Mouse (Mus musculus) adrenal gland, postnatal 25 days (tissue): ENCODE measurements around the gene Tecpr1. TPM values are rescaled to one million over a fixed set of nuclear protein-coding genes. Genes with fewer than 3 reads are reported as not detected.

ENCODE experiments used
- DNase-seq: peaks from one replicate; pipeline ENCODE4 v3.0.0; 2021; ENCODE audit warnings: mixed read lengths
- long read RNA-seq: library from polyadenylated mRNA; stranded (forward); transcript quantifications from one replicate; pipeline ENCODE4 v2.0.0, GENCODE M21; 2021
- total RNA-seq: library from RNA; stranded (reverse); gene quantifications from 2 replicates; pipeline ENCODE4 v1.2.3, GENCODE M21; 2021

Tecpr1 gene
- total RNA-seq = 101 and 107 TPM in 2 replicates
- long read RNA-seq, full-length matches to known transcripts = 55 of 115 reads
- long read RNA-seq, partial matches to known transcripts = 38 of 115 reads
- long read RNA-seq, other reads (novel, unspliced or antisense) = 22 of 115 reads

DNA sequence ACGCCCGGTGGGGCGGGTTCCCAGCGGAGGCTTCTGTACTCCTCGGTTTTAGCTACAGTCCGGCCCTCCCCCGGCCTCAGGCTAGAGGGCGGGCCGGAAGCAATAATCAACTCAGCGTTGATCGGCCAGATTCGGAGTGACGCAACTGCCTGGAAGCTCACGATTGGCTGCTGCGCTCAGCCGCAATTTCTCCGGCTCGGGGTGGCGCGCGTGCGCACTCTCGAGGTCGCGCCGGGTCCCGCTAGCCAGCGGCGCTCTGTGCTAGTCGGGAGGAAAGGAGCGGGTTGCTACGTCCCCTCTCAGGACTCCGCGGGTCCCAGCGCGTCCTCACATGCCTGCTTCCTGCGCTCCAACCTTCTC lies at the start of gene Tecpr1:
Gene Tecpr1, minus strand, starts transcription at position 113 of the 360 bp plus-strand sequence.
- peak; percentile 96 for DNase-seq

DNA sequence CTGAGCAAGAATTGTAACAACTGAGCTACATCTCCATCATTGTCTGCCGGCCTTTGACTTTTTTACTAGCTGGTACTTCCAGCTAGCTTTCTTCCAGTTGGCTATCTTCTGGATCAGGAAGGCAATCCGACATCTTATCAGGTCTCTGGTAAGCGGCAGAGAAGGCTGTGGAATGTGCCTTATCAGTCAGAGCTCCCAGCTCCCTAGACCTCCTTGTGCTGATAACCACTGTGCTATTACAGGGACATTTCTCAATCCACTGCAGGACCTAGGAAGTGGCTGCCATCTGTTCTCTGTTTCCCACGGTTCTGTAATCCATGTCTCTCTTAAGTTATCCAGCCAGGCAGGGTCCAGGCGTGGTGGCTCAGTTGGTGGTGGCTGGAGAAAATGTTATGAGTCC lies 48.4 kb upstream of the Tecpr1 start:
- no peak for DNase-seq

GRCm38 (mm10) chr5:144271118-144271517 lies 47.7 kb upstream of the Tecpr1 start:
- no peak for DNase-seq

- no peak for DNase-seq
Measured at GRCm38 (mm10) chr5:144270420-144270819, 47.0 kb upstream of the Tecpr1 start.

DNA sequence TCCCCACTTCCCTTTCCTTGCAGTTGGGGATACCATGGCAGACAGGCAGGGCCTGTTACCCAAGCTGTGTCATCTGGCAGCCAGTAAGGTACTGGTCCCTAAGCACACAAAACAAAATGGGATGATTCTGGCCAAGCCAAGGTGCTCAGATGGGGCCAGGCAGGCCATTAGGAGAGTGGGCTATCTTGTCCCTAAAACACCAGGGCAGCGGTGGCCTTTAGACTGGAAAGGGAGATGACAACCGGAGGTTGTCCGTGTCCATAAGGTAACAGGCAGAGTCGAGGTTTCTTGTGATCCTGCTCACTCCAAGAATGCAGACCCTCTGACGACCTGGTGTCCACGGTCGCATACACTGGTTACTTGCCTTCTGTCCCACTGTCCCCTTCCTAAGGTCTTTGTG lies 46.5 kb upstream of the Tecpr1 start:
- no peak for DNase-seq

GRCm38 (mm10) chr5:144267535-144268241 lies 44.3 kb upstream of the Tecpr1 start:
- no peak for DNase-seq

DNA sequence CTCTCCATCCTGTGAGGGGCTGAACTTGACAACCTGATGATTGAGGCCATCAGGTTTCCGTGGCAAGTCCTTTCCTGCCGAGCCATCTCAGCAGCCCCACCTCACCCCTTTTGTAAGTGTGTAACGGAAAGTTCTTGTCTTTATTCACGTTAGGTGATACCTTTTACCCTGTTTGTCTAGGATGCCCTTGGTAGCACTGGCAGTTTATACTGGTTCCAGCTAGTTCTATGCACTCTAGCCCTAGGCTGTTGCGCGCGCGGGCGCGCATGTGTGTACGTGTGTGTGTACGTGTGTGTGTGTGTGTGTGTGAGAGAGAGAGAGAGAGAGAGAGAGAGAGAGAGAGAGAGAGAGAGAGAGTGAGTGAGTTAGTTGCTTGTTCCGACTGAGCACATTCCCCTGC lies 40.1 kb upstream of the Tecpr1 start:
- no peak for DNase-seq

- DNase-seq = no peak
Measured at GRCm38 (mm10) chr5:144263082-144263481, 39.7 kb upstream of the Tecpr1 start.

DNA sequence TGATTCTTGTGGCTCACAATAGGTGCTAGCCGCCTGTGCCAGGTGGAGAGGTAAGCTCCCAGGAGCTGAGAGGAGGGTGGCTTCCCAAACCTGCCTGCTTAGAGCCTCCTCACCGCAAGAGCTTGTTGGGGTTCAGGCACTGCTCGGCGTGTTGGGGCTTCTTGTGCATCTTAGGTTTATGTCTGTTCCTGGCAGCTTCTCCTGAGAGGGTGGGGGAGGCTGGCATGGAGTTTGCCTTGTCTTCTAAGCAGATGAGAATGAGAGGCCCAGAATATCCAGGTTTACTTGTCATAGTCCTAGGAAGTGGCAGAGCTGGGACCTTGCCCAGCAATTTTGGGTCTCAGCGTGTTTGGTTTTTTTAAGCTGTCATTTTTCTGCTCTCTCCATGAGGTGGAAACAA lies 38.4 kb upstream of the Tecpr1 start:
- no peak for DNase-seq

- DNase-seq = no peak
Measured at GRCm38 (mm10) chr5:144261309-144261708, 37.9 kb upstream of the Tecpr1 start.

GRCm38 (mm10) chr5:144260464-144260863 lies 37.0 kb upstream of the Tecpr1 start:
- no peak for DNase-seq

- DNase-seq = no peak
Measured at GRCm38 (mm10) chr5:144259228-144259627, 35.8 kb upstream of the Tecpr1 start.

- no peak for DNase-seq
Measured at GRCm38 (mm10) chr5:144258687-144259086, 35.3 kb upstream of the Tecpr1 start.

DNA sequence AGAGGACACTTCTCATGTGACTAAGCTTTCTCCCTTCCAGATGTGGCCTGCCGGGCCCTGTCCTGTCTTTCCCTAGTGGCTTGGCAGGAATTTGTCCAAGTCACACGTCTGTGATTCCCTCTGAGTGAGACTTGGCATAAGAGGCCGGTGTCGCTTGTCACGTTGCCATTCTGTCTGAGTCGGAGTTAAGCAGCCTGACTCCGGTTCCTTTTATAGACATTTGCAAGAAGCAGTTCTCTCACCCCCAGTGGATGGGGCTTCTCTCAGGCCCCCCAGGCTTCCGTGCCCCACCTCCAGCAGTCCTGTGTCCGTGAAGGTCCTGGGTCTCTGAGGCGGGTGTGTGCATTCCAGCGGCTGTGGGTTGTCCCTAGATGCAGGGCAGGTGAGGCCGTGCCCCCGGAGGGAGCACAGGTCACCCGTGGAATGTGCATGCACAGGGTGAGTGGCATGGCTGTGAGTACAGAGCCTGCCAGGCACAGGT lies 34.8 kb upstream of the Tecpr1 start:
- DNase-seq = peak; percentile 67

- DNase-seq = no peak
Measured at GRCm38 (mm10) chr5:144257451-144258110, 34.2 kb upstream of the Tecpr1 start.

DNA sequence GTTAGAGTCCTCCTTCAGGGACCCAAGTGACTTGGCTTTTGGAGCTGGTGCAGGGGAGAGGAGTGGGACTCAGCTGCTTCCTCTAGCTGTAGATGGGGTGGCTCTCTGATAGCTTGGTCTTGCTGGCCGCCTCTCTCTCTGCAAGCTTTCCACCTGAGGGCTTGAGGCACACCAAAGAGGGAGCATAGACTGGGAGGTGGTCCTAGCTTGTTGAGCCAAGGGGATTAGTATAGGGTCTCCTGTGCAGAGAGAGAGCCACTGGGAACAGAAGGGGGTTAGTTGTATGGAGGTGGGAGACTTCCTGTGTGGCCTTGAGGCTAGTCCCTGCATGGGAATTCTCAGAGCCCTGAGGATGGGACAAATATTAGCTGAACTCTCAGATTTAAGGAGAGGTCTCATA lies 33.5 kb upstream of the Tecpr1 start:
- no peak for DNase-seq

DNA sequence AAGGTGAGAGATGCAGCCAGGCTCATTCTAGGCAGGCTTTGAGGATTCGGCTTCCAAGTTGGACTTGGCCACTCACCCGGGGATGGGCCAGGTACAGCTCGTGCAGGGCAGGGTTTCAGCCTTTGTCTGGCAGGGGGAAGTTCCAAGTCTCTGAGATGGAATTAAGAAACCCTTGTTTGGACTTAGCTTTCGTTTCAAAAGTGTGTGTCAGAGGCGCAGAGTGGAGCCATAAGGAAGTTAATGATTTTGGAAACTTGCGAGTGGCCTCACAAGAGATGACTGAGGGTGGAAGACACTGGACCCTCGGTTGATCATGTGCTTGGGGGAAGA lies 33.1 kb upstream of the Tecpr1 start:
- no peak for DNase-seq

DNA sequence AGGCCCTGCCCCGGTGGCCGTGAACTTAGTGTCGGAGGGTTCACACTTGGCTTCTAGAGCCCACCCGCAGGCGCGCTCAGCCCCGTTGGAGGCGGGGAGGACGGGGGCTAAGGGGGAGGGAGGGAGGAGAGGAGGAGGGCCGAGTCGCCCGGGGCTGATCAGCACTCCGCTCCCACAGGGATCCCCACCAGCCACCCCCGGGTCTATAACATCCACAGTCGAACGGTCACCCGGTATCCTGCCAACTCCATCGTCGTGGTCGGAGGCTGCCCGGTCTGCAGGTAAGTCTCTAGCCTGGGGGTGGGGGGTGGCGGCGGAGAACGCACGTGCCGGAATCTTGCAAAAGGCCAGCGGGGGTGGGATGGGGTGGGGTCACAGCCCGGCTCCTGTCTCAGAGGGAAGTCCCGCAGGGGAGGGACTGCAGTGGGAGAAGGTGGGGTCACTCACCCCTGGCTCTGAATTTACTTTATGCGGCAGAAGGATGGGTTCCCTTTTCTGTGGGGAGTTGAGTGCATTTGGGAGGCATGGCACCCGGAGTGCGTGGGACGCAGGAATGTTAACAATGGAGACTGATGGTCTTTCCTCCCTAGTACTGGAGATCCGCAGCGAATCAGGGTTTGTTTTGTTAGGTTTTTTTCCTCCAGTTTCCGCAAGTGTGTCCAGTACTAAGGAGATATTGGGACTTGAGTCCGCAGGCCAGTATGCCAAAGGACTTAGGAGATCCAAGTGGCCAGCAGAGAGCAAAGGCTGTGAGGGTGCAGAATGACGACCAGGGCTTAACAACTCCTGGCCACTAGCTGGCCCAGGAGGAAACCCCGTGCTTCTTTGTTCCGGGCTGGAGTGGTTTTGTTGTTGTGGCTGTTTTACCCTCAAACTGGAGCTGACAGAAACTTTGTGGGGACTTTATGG lies 32.5 kb upstream of the Tecpr1 start:
- DNase-seq = peak; percentile 55

DNA sequence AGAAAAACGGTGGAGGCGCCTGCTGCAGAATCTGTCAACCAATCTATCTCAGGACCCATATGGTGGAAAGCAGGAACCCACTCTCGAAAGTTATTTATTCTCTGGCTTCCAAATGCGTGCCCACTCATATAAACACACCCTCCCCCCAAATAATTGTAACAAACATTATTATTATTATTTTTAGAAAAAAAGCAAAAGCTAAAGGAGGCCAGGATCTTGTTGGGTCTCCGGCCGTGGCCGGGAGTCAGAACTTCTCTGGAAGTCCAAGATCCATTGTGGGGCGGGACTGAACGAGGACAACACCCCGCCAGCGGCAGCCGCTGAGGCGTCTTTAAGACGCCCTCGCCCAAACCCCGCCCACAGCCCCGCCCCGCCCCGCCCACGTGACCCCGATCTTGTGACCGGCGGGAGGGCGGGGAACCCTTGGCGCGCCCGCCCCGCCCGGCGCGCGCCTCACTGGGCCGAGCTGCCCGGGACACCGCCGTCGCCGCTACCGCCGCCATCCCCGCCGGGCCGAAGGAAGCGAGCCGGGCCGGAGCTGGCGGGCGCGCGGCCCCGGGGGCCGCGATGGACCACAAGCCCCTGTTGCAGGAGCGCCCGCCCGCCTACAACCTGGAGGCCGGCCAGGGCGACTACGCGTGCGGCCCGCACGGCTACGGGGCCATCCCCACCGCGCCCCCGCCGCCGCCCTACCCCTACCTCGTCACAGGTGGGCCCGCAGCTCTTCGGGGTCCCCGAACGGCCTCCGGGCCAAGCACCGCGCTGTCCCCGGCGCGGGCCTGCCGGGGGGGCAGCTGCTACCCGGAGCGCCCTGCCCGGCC lies 31.6 kb upstream of the Tecpr1 start:
- peak; percentile 87 for DNase-seq

- peak; percentile 80 for DNase-seq
Measured at GRCm38 (mm10) chr5:144254122-144254810, 30.9 kb upstream of the Tecpr1 start.

DNA sequence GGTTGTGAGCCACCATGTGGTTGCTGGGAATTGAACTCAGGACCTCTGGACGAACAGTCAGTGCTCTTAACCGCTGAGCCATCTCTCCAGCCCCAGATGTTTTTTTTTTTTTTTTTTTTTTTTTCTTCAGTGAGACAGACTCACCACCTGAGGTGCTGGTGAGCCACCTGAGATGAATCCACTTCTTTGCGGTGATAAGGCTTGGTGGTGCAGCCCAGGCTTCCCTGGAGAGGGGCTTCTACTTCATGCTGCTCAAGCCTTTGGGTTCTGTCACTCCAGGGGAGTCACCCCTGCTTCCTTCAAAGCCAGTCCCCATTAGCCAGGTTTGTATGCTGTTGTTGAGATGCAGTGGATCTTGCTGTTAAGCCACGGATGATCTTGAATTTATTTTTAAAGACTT lies 29.8 kb upstream of the Tecpr1 start:
- DNase-seq = no peak
